Mouse (Mus musculus) left cerebral cortex, postnatal 4 days (tissue): ENCODE data around the gene Tssk2. TPM values are rescaled to one million over a fixed set of nuclear protein-coding genes. Genes with fewer than 3 reads are reported as not detected.

ENCODE experiments used
- DNase-seq: peaks from one replicate; pipeline ENCODE4 v3.0.0-alpha.2; 2022
- intact Hi-C: fragments of 180-260 bp; cut with DNase I; formaldehyde crosslinking; loops from one replicate; pipeline ENCODE4 v1.15.1; 2025
- total RNA-seq, 2 experiments: library from RNA; stranded (reverse); gene quantifications; 2 replicates each; pipeline ENCODE4 v1.2.3; 2021

Tssk2 gene
- total RNA-seq, 2 experiments from 2014 or later, result not detected

GRCm38 (mm10) chr16:17896091-17896490 lies 2.3 kb upstream of the Tssk2 start:
- intact Hi-C loops, result no loop called here
- no peak for DNase-seq

DNA sequence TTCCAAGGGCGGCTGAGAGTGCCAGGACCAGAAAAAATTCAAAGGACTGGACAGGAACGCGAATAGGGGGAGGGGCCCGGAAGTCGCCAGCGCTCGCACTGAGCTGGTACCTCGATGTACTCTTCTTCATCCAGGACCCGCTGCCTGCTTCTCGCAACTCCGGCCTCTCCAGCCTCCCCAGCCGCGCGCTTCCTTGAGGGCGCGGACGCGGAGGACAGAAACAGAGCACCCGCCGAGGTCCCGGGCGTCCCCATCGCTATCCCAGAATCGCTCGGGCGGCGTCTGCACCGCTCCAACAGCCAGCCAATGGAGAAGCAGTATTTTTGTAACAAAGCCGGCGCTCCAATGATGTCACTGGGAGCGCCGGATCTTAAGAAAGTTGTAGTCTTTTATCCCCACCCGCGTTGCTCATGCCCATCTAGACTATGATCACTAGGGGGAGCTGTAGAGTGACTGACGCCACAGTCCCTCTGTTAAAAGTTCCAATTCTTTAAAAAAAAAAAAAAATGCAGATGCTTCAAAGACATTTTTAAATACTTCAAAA lies 12.7 kb downstream of the Tssk2 start, which contains the start of gene Ess2:
Gene Ess2 (minus strand): TSS at position 297 of the 544 bp plus-strand sequence.
- intact Hi-C loops, result no loop called here
- DNase-seq, result peak; percentile 89

DNA sequence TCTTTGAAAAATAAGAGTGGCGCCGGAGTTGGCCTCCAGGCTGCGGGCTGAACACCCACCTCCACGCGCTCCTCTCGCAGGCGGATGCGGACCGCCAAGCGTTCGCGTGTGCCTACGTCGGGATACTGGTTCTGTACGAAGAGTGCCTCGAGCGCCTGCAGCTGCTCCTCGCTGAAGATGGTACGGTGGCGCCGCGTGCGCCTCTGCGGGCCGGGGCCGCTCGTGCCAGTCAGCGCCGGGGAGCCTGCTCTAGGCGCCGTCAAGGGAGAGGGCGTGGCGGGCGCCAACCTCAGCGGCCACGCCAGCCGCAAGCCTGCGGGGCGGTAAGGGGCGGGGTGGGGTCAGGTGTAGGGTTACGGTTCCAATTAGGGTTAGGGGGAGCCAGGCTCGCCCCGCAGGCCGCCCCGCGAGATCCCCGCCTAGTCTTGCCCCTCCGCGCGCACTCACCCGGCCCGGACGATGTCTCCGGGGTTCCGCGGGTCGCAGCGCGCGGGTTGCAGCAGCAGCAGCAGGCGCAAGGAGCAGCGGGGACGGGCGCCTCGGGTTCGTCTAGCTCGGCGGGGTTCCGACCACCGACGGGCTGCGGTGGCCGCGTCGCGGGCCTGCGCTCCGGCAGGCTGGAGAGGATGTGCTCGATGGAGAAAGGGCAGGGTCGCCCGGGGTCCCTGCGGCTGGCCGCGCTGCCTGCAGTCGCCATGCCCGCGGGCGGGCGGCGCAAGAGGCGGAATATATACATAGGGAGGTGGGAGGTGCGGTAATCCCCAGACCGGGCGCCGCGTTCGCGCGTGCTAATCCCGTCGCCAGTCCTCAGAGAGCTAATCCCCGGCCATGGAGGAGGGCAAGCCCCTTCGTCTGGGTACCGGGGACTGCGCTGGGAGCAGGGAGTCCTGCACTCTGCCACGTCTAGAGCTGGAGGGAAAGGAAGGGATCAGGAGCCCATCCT lies 16.1 kb downstream of the Tssk2 start, which contains the start of gene Gsc2:
Gene Gsc2 (minus strand): TSS at position 753 of the 943 bp plus-strand sequence.
- DNase-seq, result no peak
- intact Hi-C loops, result no loop called here

DNA sequence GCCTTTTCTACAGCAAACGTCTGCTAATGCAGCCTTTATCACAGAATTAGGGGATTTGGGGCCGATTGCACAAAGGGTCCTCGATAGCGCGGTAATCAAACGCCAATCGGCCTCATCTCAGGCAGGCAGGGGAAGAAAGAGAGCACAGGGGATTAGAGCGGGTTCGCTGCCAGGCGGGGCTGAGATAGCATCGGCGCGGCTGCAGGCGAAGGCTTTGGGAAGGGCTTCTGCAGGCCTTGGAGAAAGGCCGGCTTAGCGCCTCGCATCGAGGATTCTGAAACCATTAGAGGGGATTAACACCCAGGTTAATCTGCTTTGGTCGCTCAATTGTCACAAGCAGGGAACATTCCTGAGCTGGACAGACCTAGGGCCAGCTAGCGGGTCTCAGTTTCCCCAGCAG lies 22.1 kb downstream of the Tssk2 start:
- DNase-seq, result no peak
- intact Hi-C loops, result loop anchor here (5.0 to 10.0 kb wide), 2 partner anchors 127 to 294 kb away; partner anchors contain the start of gene Ccdc188

- peak; percentile 98 for DNase-seq
- intact Hi-C loops, result loop anchor here (5.0 to 10.0 kb wide), 2 partner anchors 126 to 293 kb away; partner anchors contain the start of gene Ccdc188
Observed at GRCm38 (mm10) chr16:17921325-17922162, 23.1 kb downstream of the Tssk2 start.

GRCm38 (mm10) chr16:17922163-17922538 lies 23.7 kb downstream of the Tssk2 start:
- intact Hi-C loops, result loop anchor here (5.0 to 10.0 kb wide), 2 partner anchors 125 to 293 kb away; partner anchors contain the start of gene Ccdc188
- DNase-seq, result peak; percentile 46

DNA sequence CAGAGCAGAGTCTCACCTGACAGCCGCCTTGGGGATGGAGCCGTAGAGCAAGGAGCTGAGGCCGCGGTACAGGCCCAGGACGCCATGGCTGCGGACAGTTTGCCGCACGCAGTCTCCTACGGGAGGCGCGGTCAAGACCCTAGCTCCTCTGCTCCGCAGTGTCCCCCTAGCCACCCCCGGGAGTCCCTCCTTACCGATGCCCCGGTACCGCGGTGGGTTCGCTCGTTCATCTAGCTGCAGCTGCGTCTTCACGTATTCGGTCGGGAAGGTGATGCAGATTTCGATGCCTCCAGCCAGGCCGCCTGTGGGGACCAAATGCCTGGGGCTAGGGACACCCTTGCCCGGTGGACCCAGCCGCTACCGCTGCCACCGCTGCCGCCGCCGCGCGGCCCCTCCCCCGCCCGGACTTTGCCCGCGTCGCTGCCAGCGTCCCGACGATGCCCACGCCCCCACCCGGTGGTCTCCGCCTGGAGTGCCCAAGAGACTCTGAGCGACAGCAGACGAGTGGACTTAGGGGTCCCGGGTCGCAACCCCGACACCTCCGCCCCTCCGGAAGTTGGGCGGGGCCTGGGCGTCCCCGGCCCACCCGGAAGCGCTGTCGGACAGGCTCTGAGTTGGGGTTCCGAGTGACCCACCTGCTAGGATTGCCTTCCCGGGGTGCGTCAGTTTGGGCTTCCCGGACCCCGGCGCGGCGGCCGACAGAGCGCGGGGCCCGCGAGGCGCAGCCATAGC lies 29.1 kb downstream of the Tssk2 start:
- intact Hi-C loops, result loop anchor here (10.0 kb wide), 1 partner anchor 287 kb away; the partner anchor contains the start of gene Ccdc188
- DNase-seq, result peak; percentile 44

DNA sequence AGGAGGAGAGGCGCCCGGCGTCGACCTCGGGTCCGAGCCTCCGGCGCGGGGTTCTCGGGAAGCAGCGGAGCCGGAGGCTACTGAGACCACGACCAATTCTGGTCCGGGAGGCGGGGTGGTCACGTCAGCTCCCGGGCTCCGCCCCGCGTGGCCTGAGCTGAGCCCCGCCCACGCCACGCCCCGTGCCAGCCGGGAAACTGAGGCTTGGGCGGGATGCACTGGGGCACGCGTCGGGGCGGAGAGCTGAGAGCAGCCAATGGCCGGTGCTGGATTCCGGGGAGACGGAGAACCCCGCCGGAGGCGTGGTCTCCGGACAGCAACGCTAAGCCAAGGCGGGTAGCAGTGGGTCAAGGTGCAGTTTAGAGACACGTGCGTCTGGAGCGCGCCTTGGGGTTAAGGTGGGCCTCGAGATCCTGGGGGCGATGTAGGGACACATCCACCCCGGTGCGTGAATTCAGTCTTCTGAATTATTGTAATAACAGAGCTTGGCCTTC lies 29.7 kb downstream of the Tssk2 start, which contains the start of gene Slc25a1:
Gene Slc25a1 (minus strand): TSS at position 133 of the 494 bp plus-strand sequence.
- peak; percentile 74 for DNase-seq
- intact Hi-C loops, result loop anchor here (10.0 kb wide), 1 partner anchor 287 kb away; the partner anchor contains the start of gene Ccdc188

DNA sequence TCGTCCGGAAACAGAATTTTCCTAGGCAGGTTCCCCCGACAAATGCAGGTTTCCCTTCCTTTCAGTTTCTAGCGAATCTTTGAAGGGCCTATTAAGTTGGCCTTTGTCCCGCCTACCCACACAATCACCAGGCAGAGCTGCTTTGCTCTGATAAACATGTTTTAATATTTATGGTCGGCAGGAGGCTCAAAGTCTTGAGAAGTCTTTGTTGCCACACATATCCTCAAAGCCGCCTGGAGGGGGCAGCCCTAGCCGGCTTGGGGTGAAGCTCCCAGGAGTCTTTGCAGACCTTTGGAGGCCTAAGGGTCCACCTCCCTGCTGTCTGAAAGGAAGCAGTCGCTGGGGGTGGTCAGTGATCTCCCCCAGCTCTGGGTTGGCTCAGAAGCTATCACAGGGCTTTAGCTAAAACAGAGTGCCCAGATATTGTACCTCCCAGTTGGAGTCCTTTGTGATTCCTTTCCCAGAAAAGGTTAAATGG lies 30.2 kb downstream of the Tssk2 start:
- peak; percentile 71 for DNase-seq
- intact Hi-C loops, result loop anchor here (10.0 kb wide), 1 partner anchor 286 kb away; the partner anchor contains the start of gene Ccdc188

DNA sequence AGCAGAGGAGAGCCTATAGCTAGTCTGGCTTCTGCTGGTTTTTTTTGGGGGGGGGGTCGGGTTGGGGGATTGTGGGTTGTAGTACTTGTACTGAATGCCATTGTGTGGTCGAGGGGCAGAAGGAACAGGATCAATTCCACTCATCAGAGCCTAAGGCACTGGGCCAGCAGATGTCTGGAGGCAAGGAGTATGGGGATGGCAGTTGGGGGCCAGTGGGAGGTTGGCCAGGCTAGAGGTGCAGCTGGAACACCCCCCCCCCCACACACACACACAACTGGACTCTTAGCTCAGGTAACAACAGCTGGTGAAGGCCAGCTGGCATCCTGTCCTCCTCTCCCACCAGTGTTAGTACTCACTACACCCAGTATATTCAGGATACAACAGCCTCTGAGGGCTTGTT lies 30.8 kb downstream of the Tssk2 start:
- intact Hi-C loops, result loop anchor here (10.0 kb wide), 1 partner anchor 286 kb away; the partner anchor contains the start of gene Ccdc188
- DNase-seq, result peak; percentile 55

DNA sequence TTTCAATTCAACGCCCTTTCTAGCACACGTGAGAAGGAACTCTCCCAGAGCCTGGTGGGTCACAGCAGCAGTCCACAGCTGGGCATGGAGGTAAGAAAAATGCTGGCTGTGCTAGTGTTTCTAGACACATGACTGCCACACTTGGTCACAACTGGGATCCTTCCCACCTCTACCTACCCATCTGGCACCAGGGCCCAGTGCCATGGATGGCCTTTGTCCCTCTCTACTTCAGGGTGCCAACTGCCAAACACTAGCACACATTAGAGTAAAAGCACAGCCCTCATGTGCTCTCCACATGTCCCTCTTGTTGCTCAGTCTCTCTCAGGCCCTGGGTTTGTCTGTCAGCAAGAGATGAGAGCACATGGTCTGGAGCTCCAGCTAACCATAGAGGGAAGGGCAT lies 31.2 kb downstream of the Tssk2 start:
- intact Hi-C loops, result loop anchor here (10.0 kb wide), 1 partner anchor 285 kb away; the partner anchor contains the start of gene Ccdc188
- peak; percentile 38 for DNase-seq

GRCm38 (mm10) chr16:17931906-17932460 lies 33.5 kb downstream of the Tssk2 start:
- intact Hi-C loops, result no loop called here
- no peak for DNase-seq

- DNase-seq, result no peak
- intact Hi-C loops, result no loop called here
Observed at GRCm38 (mm10) chr16:17933594-17934444, 35.4 kb downstream of the Tssk2 start.

- no peak for DNase-seq
- intact Hi-C loops, result no loop called here
Observed at GRCm38 (mm10) chr16:17934445-17934910, 36.0 kb downstream of the Tssk2 start.

GRCm38 (mm10) chr16:17936776-17937175 lies 38.3 kb downstream of the Tssk2 start:
- intact Hi-C loops, result no loop called here
- no peak for DNase-seq

DNA sequence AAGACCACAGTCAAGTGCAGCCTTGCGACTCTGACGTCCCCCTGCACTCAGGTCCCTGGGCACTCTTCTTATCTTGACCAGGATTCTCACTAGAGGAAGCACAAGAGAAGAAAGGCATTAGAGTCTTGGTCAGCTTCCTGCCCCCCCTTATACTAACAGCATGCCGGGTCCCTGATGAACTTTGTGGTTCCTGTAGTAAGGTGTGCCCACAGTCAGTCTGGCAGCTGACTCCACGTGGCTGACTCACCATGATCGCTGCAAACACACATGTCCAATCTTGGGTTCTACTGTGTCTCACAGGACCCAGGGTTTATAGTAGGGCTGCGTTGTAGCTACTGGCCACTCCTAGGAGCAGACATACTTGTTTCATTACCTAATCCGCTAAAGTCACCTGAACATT lies 39.8 kb downstream of the Tssk2 start:
- DNase-seq, result no peak
- intact Hi-C loops, result no loop called here

DNA sequence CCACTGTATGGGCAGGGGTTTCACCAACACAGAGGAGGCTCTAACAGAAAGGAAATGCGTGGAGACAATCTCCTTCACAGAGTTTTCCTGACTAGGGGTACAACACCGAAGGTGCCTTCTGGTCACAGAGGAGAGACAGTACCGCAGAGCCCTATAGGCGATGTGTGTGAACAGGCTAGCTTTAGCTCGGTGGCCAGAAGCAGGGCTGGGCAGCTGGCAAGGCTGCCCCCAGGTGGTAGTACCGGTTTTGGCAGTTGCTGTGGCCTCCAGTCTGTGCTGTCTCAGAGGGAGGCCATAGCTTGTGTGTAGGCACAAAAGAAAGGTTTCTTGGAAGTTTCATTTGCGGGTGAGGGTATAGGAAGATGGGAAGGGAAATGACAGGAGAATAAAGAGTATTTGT lies 40.4 kb downstream of the Tssk2 start:
- peak; percentile 73 for DNase-seq
- intact Hi-C loops, result no loop called here

GRCm38 (mm10) chr16:17939255-17939751 lies 40.9 kb downstream of the Tssk2 start:
- DNase-seq, result no peak
- intact Hi-C loops, result no loop called here
